8 mouse cellular contexts compared by ENCODE assay signal in genomic region chr11:68692693-68693446, GRCm38 (mm10). TPM values are rescaled to one million over a fixed set of nuclear protein-coding genes. Genes with fewer than 3 reads are reported as not detected.
DNase-seq lines count a peak whose midpoint lies in the region; ATAC-seq and TF ChIP-seq lines count a peak whose summit lies in the region.

No protein-coding gene starts in this region.

- peak overlapping the region; percentile 90 for H3K9ac ChIP-seq in intestine, embryonic 16.5 days (ENCODE audit: low read depth, low read length)
- peak overlapping the region; percentile 94 for H3K9ac ChIP-seq in limb, embryonic 13.5 days
- H3K9ac ChIP-seq in neural tube, embryonic 11.5 days (ENCODE audit: low read length): peak overlapping the region; percentile 95

- H3K4me2 ChIP-seq in intestine, embryonic 16.5 days (ENCODE audit: low read depth, low read length): peak overlapping the region; percentile 88
- peak overlapping the region; percentile 80 for H3K4me2 ChIP-seq in limb, embryonic 13.5 days (replicated peaks)
- peak overlapping the region; percentile 68 for H3K4me2 ChIP-seq in neural tube, embryonic 11.5 days (ENCODE audit: low read depth)

- WGBS in spleen, adult 2 months: 12% methylated on average over 43 of the region's 43 CpGs
- under 1% methylated on average over 43 of the region's 43 CpGs for WGBS in intestine, embryonic 16.5 days
- under 1% methylated on average over 43 of the region's 43 CpGs for WGBS in limb, embryonic 13.5 days
- 0% methylated on average over 43 of the region's 43 CpGs for WGBS in neural tube, embryonic 11.5 days

- H3K4me3 ChIP-seq in spleen, adult 2 months (ENCODE audit: extremely low read depth, insufficient read depth, insufficient read length): peak overlapping the region; percentile 78; the same call in 1 of the 2 replicates
- peak overlapping the region; percentile 81 for H3K4me3 ChIP-seq in intestine, embryonic 16.5 days (ENCODE audit: low read length)
- peak overlapping the region; percentile 74 for H3K4me3 ChIP-seq in limb, embryonic 13.5 days
- peak overlapping the region; percentile 87 for H3K4me3 ChIP-seq in neural tube, embryonic 11.5 days (ENCODE audit: low read depth, low read length)

- H3K27ac ChIP-seq in spleen, adult 2 months (ENCODE audit: insufficient read depth, low read length): no peak overlapping the region
- peak overlapping the region; percentile 89 for H3K27ac ChIP-seq in intestine, embryonic 16.5 days (ENCODE audit: low read length)
- H3K27ac ChIP-seq in limb, embryonic 13.5 days: peak overlapping the region; percentile 97
- peak overlapping the region; percentile 94 for H3K27ac ChIP-seq in neural tube, embryonic 11.5 days (ENCODE audit: low read depth, low read length)

- H3K36me3 ChIP-seq in spleen, adult 2 months (ENCODE audit: control insufficient read depth, insufficient read depth, low read length): no peaks in the 10 kb centered on the region
- no peaks in the 10 kb centered on the region for H3K36me3 ChIP-seq in intestine, embryonic 16.5 days (ENCODE audit: control insufficient read depth, insufficient read depth, low read length)
- no peaks in the 10 kb centered on the region for H3K36me3 ChIP-seq in limb, embryonic 13.5 days
- no peaks in the 10 kb centered on the region for H3K36me3 ChIP-seq in neural tube, embryonic 11.5 days (ENCODE audit: control insufficient read depth, insufficient read depth, low read length)

- ATAC-seq in intestine, embryonic 16.5 days: no peak
- no peak for ATAC-seq in limb, embryonic 13.5 days (ENCODE audit: low FRiP score, low read depth)
- ATAC-seq in neural tube, embryonic 11.5 days (ENCODE audit: insufficient read depth, low FRiP score, low TSS enrichment): no peak

- no peaks in the 10 kb centered on the region for H3K9me3 ChIP-seq in intestine, embryonic 16.5 days (ENCODE audit: control insufficient read depth, low read length)
- no peaks in the 10 kb centered on the region for H3K9me3 ChIP-seq in limb, embryonic 13.5 days
- no peaks in the 10 kb centered on the region for H3K9me3 ChIP-seq in neural tube, embryonic 11.5 days (ENCODE audit: control insufficient read depth, low read length)

- TF ChIP-seq CTCF in spleen, adult 2 months (IDR thresholded peaks at IDR 0.05; ENCODE audit: extremely low read depth, insufficient read depth, insufficient read length, insufficient replicate concordance): no peak

- TF ChIP-seq POLR2A in spleen, adult 2 months (IDR thresholded peaks at IDR 0.05; ENCODE audit: low read depth, low read length): no peak

- no peak for DNase-seq in spleen, adult 2 months (ENCODE audit: low read depth in 1 of 2, low spot score in 2 of 2)
- no peak for DNase-seq in spleen, adult 12 weeks (ENCODE audit: low spot score)
- DNase-seq in cerebellum, postnatal 25 days: peak; percentile 64 to 70
- DNase-seq in frontal cortex, postnatal 25 days (ENCODE audit: low spot score in 2 of 2): peak; percentile 23 to 33
- DNase-seq in neural tube, embryonic 11.5 days (ENCODE audit: low spot score): peak; percentile 64
- DNase-seq in urinary bladder, postnatal 14 days (ENCODE audit: low spot score): peak; percentile 26

- peaks cover 22% of the 10 kb centered on the region for H3K27me3 ChIP-seq in spleen, adult 2 months (ENCODE audit: control insufficient read depth, insufficient read depth, low read length)
- no peaks in the 10 kb centered on the region for H3K27me3 ChIP-seq in intestine, embryonic 16.5 days (replicated peaks; ENCODE audit: control insufficient read depth, insufficient read depth, low read length)
- H3K27me3 ChIP-seq in limb, embryonic 13.5 days: no peaks in the 10 kb centered on the region
- no peaks in the 10 kb centered on the region for H3K27me3 ChIP-seq in neural tube, embryonic 11.5 days (ENCODE audit: control insufficient read depth, insufficient read depth, low read length)

- H3K4me1 ChIP-seq in spleen, adult 2 months (ENCODE audit: control insufficient read depth, insufficient read depth, insufficient read length): peaks cover 11% of the 10 kb centered on the region
- H3K4me1 ChIP-seq in intestine, embryonic 16.5 days (ENCODE audit: control insufficient read depth, insufficient read depth, low read length): peaks cover 6% of the 10 kb centered on the region
- H3K4me1 ChIP-seq in limb, embryonic 13.5 days: peaks cover 28% of the 10 kb centered on the region
- peaks cover 7% of the 10 kb centered on the region; the same call in 1 of the 2 replicates for H3K4me1 ChIP-seq in neural tube, embryonic 11.5 days (ENCODE audit: control insufficient read depth, insufficient read depth, low read length)

RNA-seq across cellular contexts. Expression of gene Myh10, which starts 1.5 kb away (rescaled TPM):
- polyA plus RNA-seq in spleen, adult 2 months (2012; rRNA removed): 5.9 and 6.3 TPM in 2 replicates
- polyA plus RNA-seq in intestine, embryonic 16.5 days (2015; fragmentation: Nextera tagmentation; extraction: Ambion mirVana): 49.5 and 50.1 TPM in 2 replicates
- 151 and 159 TPM in 2 replicates for polyA plus RNA-seq in limb, embryonic 13.5 days (2015; fragmentation: Nextera tagmentation; extraction: Ambion mirVana)
- 138 and 159 TPM in 2 replicates for polyA plus RNA-seq in neural tube, embryonic 11.5 days (2014; fragmentation: Nextera tagmentation; extraction: Ambion mirVana)

Comparison
In these comparisons a context has a peak if more than half of its experiments do, and no peak if none do; other contexts are left out.
1. DNase-seq: peak in cerebellum, postnatal 25 days (2 of 2), frontal cortex, postnatal 25 days (2 of 2), neural tube, embryonic 11.5 days (single experiment) and urinary bladder, postnatal 14 days (single experiment); none in spleen, adult 2 months (0 of 2) and spleen, adult 12 weeks (single experiment).
2. Peak in every context shown above with its lines, with median percentiles within 50 percentile points of each other: H3K4me3 ChIP-seq, H3K4me2 ChIP-seq and H3K9ac ChIP-seq.